Mouse (Mus musculus): ENCODE measurements around the gene Exosc2. TPM values are rescaled to one million over a fixed set of nuclear protein-coding genes. Genes with fewer than 3 reads are reported as not detected.

Exosc2 gene
- polyA plus RNA-seq (2012; rRNA removed): 28.0 and 30.3 TPM in 2 replicates

GRCm38 (mm10) chr2:31670551-31671035 is at the start of gene Exosc2:
Gene Exosc2 (plus strand): TSS chr2:31670715.

DNA sequence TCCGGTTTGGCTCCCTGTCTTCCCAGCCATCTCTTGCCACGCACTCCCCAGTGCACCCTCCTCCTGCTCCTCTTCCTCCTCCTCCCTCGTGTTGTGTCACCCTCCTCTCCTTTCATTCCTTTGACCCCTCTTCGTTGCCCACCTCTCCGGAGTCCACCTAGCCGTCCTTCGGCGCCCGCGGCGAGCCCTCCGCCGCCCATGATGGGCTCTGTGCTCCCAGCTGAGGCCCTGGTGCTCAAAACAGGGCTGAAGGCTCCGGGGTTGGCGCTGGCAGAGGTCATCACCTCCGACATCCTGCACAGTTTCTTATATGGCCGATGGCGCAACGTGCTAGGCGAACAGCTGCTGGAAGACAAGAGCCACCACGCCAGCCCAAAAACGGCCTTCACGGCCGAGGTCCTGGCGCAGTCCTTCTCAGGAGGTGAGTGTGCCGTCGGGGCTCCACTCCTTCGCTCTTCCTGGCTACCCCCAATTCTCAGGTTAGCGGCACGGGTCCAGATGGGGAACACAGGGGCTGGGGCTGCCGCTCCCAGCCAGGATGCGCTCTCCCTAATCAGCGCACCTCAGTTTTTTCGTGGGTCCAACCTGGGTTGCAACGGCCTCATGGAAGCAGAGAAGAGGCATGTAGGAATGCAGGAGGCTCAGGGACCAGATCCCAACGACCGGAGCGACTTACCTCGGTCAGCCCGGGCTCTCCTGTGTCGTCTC is 30.5 kb upstream of the Exosc2 start, which contains the start of gene Prdm12:
Gene Prdm12 (plus strand): TSS at position 137 of the 708 bp plus-strand sequence.

GRCm38 (mm10) chr2:31688074-31688925 is 17.8 kb downstream of the Exosc2 start, which contains the start of gene Abl1:
Gene Abl1 (plus strand): TSS chr2:31688376.

Other genes with a start within 250 kb of the Exosc2 start
- 58.7 and 72.4 TPM in 2 replicates for gene Ass1, start 200.5 kb upstream of the Exosc2 start, polyA plus RNA-seq (2012; rRNA removed)
- gene Fubp3, start 98.1 kb upstream of the Exosc2 start, polyA plus RNA-seq (2012; rRNA removed): 15.0 and 16.0 TPM in 2 replicates
- not detected in 2 replicates for gene Prdm12, start 30.7 kb upstream of the Exosc2 start, polyA plus RNA-seq (2012; rRNA removed)
- 8.6 and 10.1 TPM in 2 replicates for gene Abl1, start 17.7 kb downstream of the Exosc2 start, polyA plus RNA-seq (2012; rRNA removed)
- gene Qrfp, start 139.9 kb downstream of the Exosc2 start, polyA plus RNA-seq (2012; rRNA removed): 0.01 TPM in 2 replicates
- gene Fibcd1, start 175.3 kb downstream of the Exosc2 start, polyA plus RNA-seq (2012; rRNA removed): not detected in 2 replicates
- gene Lamc3, start 216.6 kb downstream of the Exosc2 start, polyA plus RNA-seq (2012; rRNA removed): 0.01 and 0.02 TPM in 2 replicates

All from liver, embryonic 14 days (tissue).